Mouse (Mus musculus) ES-CJ7 (cell line): ENCODE measurements around the gene Plekhm3.

ENCODE experiments used
- DNase-seq: peaks from one replicate; pipeline ENCODE4 v3.0.0; 2011; ENCODE audit warnings: low read depth, low spot score

Gene Plekhm3

DNA sequence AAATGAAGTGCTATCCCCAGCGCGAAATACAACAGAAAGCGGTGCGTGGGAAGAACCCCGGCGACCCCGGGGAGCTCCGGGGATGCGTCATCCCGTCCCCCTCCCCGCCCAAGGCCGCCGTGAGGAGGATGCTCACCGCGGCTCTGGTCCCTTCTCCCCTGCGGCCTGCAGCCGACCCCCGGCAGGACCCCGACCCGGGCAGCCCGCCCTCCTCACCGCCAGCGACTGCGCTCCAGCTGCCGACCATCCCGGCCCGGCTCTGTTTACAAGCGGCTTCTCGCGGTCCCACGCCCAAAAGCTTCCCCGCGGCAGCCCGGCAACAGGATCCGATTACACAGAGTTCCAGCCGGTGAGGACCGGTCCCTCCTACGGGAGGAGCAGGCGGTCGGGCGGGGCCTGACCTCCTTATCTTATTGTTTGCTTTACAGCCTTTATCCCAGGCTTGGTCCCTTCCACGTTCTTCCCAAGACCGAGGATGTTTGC, at the start of gene Plekhm3:
Plekhm3 (minus strand) TSS at position 346 of the 483 bp plus-strand sequence.
- peak; percentile 92 for DNase-seq

DNA sequence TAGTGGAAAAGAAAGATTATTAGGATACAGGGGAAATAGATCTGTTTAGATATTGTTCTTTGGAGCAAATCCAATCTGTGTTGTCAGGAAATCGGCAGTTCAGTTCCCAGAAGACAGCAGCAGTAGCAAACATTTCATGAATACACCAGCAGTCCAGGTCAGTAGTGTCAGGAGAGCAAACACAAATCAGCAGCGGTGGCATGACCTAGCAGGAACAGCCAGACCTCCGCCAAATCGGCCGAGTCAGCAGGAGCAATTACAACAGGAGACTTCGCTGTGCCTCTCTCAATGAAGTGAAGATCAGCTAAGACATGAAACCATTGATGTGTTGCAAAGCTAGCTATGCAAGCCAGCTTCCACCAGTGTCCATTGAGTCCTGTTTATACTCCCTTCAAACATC, 49.0 kb upstream of the Plekhm3 start:
- no peak for DNase-seq

DNA sequence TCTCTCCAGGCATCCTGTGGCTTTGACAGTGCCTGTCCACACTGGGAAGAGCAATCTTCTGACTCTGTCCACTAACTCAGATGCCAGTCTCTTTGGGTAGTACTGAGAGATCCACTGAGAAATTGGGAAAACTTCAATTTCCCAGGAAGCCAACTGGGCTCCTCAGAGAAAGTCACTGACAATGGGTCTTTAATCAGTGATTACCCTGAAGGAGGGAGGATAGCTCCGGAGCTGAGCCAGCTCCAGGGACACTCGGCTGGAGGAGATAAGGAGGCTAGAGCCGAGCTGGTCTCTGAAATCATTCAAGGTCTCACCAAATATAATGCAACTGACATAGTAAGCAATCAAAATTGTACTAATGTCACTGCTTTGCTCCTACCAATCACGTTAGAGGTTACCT, 47.9 kb upstream of the Plekhm3 start:
- no peak for DNase-seq

DNA sequence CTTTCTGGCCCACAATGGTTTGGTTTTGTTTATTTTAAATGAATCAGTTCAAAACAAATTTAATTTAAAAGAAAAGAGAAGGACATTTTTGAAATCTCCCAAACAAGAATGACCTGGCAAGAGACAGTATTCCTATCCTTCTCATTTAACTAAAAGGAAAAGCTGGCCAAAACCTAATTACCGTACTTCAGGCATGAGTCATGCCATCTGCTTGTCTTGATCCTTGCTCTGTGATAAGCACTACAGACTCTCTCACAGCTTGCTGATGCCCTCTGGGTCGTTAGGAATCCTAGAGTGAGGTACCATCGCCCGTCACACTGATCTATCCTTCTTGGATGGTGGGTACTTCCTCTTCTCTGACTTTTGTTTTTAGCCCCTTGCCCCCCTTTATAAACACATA, 36.6 kb upstream of the Plekhm3 start:
- no peak for DNase-seq

DNA sequence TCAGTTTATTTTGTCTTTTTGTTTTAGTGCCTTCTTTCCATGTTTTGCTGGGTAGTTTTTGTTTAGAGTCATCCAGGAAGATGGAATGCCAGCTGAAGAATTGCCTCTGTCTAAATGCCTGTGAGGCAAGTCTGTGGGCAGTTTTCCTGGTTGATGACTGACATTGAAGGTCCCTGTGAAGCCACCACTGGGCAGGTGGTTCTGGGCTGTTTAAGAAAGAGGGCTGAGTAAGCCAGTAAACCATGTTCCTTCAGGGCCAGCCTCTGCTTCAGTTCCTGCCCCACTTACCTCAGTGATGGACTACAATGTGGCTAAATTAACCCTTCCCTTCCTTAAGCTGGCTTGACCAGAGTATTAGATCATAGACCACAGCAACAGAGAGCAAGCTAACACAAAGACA, 31.6 kb upstream of the Plekhm3 start:
- DNase-seq = no peak

DNA sequence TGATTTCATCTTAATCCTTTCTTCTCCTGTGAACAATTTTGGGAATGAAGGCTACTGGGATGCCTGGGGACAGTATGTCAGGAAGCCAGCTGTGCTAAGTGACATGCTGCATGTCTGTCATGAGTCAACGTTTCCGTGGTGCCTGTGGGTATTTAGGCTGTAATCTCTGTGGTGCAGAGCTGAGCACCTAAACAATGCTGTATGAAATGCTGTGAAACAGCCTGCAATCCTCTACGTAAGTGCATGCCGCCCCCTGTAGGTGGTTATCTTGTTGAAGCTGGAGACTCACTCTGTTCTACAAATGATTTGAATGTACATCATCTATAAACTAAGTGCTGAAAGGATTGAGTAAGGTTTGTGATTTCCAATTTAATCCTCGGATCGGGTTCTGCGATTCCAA, 29.5 kb upstream of the Plekhm3 start:
- DNase-seq = peak; percentile 70

DNA sequence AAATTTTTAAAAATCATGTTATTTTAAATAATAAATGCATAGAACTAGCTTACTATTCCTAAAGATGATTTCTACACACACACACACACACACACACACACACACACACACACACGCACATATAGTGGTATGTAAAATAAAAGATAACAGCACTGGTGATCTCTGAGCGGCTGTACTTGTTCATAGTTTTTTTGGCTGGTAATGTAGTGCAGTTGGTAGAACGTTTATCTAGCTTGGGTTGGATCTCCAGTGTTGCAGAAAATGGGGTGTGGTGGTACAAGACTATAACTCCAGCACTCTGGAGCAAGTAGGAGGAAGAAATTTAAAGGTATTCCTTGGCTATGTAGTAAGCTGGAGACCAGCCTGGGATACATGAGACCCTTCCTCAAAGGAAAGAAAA, 26.6 kb upstream of the Plekhm3 start:
- DNase-seq = no peak

DNA sequence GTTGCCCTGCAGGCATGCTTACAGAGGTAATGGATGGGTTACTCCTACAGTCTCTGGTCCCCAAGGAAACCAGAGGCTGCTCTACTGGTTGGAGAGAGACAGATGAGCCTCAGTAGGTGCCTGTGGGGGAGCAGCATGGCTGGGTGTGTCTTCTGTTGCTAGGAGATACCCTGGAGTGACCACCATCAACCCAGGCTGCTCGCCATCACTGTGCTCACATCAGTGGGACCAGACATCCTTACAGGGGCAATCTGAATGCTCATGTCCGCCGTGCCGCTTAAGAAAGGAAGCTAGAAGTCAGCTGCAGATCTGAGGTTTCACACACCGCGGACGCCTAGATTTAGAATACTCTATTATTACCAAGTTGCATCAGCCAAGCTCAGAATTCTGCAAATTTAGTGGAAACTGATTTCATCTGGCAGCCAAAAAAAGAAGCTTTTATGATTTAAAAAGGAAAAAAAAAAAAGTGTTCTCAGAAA, 21.7 kb upstream of the Plekhm3 start:
- DNase-seq = peak; percentile 19

DNA sequence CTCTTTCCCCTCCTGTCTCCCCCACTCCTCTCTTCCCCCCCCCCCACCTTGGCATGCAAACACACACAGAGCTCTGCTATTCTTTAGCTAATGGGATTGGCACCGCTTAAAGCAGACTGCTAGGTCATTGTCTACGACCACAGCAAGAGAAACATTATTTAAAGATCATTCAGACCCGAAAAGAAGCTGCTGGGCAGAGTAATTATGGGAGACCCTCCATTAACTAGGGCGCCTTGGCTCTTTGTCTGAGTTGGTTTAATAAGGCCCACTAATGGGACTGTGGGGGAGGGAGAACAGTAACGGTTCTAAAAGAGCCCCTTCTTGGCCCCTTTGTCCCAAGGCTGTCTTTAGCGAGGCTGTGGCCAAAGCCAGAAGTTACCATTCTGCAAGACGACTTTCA, 18.7 kb upstream of the Plekhm3 start:
- no peak for DNase-seq

DNA sequence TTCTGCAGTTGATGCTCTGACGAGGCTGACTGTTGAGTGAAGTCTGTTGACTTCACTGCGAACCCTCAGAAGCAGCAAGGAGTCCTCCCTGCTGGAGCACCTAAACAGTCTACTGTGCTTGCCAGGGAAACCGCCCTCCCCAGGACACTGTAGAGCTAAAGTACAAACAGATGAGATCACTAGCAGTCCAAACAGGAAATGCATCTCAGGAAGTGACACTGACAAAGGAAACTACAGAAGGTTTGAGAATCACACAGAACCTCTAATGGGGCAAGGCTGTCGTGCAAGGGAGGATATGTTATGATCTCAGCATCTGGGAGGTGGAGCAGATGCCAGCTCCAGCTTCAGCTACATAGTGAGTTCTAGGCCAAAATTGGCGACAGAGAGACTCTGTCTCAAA, 14.1 kb upstream of the Plekhm3 start:
- no peak for DNase-seq

DNA sequence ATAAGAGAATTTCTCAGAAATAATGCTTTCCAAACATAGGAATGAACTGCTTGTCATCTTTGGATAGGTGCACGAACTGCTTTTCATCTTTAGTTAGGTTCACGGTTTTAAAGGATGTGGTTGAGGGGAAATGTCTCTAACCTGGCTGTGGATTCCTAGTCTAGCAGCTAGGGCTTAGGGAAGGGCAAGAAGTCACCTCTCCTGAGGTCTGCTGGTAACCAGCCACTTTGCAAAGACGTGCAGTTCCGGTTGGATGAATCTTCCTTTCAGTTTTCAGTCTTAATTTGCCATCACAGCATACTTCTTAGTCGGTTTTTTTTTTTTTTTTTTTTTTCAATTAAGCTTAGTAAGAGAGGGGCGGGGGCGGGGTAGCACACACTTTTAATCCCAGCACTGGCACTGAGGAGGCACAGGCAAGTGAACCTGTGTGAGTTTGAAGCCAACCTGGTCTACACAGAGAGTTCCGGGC, 431 bp upstream of the Plekhm3 start:
- DNase-seq = no peak

DNA sequence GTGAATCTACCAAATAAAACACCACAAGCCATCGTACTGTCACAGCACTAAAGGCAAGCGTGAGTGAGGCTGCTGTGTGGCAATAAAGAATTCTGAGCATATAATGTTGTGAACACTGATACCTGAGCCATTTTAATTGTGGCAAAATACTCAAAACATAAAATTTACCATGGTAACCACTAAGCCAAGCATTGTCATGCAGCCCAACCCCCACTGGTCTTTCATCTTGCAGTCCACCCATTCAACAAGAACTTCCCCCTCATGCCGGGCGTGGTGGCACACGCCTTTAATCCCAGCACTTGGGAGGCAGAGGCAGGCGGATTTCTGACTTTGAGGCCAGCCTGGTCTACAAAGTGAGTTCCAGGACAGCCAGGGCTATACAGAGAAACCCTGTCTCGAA, 1.8 kb downstream of the Plekhm3 start:
- peak; percentile 50 for DNase-seq

DNA sequence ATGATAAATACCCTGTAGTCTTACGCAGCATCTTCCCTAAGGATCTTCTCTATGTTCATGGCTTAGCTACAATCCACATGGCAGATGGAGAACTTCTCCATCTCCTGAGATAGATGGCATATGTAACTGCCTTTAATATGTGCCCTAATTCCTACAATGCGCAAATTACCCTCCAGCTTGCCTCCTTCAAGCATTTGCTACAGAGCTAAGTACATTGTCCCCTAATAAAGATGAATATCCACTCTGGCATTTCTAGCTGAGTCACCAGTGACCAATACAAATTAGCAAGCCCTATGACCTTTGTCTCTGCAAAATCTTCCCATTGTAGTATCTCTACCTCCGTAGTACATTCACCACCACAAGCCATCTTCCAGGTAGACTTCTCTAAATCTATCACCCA, 6.4 kb downstream of the Plekhm3 start:
- DNase-seq = no peak

DNA sequence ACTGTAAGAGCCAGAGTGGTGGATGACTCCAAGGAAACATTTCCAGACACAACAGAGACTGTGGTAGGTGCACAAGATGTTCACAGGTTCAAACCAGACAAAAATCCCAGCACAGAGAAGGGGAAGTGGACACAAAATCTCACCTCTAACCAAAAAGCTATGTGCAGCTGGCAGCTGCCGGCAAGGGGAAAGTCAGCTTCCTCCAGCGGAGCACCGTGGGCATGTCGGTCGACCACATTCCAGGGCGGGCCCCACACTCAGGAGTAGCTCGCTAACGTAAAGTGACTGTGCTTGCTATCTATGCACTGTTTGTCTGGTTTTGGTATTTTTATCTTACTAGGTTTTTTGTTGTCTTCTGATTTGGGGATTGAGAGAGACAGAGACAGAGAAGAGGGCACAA, 7.2 kb downstream of the Plekhm3 start:
- peak; percentile 38 for DNase-seq

DNA sequence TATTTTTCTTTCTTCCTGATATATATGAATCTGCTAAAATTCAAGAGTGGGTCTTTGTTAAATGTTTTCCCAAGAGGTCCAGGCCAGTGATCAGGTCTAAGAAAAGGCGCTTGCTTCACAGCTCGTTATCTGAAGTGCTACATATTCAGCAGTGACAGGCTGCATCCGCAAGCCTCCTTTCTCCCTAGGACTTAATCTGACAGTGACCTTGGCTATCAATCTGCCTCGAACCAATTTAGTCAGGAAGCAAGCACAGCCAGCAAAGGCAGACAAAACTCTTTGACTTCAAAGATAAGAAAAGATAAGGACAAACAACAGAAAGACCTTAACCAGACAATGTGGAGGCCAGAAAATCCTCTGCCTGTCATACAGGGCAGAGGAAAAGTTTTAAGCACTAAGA, 10.5 kb downstream of the Plekhm3 start:
- no peak for DNase-seq

DNA sequence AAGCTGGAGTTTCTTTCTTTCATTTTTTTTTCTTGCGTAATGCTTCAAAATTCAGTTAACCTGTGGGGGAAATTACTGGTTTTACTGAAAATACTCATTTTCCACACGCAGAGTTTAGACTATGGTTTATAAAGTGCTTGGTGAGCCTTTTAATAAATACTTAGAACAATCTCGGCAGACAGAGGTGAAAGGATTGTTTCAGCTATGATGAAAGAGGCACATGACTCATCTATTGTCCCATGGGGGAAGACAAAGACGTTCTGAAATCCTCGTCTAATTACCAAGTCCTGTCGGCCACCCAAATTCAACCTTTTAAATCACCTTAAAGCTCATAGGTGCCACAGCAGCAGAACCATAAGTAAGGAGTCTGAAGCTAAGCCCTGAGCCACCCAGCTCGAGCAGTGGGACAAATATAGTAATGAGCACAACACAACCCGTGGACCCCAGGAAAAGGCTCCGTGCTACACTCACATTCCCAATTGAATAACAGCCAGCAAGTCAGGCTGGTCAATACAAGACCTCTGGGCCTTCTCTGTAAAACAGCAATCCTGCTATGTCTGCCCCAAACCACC, 11.3 kb downstream of the Plekhm3 start:
- no peak for DNase-seq

DNA sequence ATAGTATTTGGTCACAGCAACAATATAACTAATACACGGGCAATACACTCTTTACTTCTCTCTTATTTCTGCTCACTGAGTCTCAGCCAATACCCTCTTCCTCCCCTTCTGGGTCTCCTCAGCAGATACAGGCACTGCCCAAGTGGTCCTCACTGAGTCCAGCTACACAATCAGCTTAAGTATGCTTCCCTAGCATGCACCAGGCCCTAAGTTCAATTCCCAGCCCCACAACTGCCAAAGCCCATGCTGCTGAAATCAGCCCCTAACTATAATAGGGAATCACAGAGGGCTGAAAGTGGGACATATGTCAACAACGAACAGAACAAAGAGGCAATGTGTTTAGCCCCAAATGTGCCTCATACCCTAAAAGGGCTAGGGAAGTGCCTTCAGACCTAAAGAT, 11.9 kb downstream of the Plekhm3 start:
- DNase-seq = no peak

DNA sequence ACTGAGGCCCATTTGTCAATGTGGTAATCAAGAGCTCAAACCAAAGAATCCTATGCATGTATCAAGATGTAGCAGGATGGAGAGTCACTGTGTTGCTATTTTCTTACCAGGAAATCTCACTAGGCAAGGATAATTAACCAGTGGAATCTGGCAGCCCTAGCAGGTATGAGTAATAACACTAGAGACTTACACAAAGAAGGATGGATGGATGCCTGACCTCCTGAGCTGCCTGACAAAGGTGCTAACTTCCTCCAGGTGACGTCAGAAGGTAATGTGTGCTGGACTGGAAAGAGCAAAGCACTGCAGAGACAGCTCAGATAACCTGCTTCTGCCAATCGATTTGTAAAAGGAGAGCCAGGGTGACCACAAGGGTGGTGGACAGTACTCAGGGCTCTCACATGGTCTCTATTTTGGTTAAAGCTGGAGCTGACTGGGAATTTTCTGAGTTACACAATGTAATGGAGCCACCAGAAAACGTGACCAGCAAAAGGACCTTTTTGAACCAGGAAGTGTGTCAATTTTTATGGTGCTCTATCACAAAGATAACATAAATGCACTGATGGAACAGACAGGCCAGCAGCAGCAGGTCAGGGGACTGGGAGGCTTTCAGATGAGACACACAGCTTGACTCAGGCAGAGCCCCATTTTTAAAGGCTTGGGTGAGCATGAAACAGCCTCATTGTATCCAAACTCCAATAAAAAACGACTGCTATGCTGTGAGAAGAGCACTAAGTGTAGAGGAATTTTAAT, 14.4 kb downstream of the Plekhm3 start:
- DNase-seq = no peak

DNA sequence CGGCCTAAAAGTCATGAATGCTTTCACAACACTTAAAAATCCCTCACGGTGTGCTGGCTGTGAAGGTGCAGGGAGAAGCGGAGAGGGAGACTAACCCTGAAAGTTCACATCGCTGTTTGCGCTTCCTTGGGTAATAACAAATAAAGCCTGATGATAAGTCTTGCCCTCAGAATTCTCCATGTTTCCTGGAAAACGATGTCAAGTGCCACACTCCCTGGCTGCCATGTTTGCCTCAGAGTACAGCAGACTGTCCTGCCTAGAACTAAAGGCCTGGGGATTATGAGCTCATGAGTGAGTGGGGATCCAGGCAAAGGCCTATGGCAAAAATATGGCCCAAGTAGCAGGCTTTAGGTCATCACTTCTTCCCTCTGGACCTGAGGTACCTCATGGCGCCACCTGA, 17.7 kb downstream of the Plekhm3 start:
- no peak for DNase-seq

DNA sequence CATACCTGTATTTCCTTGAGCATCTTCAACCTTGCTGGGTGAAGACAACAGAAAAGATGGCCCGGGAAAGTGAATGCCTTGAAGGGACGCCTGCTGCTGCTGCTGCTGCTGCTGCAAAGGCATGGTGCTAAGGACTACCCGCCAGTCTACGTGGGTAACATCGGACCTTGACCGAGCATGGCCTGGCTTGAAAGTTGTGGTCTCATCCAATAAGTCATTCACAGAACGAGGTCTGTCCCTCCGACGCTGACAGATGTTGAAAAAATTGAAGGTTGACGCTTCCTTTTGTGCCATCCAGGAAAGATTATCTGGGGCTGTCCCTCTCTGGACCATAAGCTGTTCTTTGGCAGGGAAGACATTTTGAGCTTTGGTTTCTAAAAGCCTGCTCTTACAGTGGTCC, 18.9 kb downstream of the Plekhm3 start:
- DNase-seq = no peak

DNA sequence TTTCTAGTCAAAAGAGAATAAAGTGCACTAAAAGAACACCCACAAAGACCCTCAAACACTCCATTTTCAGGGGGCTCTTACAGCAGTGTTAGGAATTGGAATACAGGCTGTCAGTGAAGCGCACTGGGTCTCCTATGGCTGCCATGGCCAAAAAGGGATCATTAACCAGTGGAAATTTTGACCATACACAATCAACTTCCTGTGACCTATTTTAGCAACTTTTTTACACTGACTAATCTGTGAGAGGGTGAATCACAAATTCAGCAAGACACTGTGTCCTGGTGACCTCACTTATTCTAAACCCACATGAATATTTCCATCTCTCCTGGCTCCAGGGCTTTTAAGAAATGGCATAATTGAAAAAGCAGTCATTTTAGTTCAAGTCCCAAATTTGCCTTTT, 23.7 kb downstream of the Plekhm3 start:
- DNase-seq = no peak

DNA sequence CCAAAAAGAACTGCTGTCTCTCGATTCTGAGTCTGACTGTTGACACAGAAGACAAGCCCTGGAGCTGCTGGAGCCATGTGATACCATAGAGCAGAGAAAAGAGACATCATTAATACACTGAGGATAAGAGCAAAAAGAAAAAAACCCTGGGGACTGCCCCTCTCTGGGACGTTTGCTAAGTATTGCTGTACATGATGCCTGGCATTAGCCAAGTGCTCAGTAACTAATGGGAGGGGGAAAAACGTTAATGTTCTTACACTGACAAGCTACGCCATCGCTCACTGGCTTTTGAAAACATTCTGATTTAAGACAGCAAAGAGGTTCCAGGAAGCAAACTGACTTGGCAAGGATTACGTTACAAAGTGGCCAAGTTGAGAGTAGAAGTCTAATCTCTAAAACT, 26.5 kb downstream of the Plekhm3 start:
- DNase-seq = no peak

DNA sequence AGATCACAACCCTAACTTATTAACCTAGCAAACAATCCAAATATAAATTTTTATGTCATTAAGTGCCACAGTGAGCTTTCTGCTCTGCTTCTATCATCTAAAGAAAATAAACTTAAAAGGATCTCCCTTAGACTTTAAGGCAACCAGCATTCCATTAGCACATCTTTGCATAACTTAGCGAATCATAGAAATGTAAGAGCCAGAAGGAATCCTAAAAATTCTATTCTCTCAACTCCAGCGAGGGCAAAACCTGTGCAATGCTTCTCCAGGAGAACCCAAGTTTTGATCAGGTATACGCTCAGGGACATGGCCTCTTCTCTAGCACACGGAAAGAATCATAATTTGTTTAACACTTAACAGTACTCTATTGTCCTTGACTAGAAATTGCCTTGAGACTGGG, 27.0 kb downstream of the Plekhm3 start:
- no peak for DNase-seq
